Mouse (Mus musculus) liver, embryonic 14.5 days (tissue): ENCODE measurements around the gene Cyp1a1. TPM values are rescaled to one million over a fixed set of nuclear protein-coding genes. Genes with fewer than 3 reads are reported as not detected.
A peak's percentile ranks its signal among the peaks of the same experiment; 100 is the strongest.

Experiments used
- ATAC-seq: fragments of 200-750 bp; cut with Nextera tagmentation; 2 replicates; pipeline ENCODE4 v1.8.0; 2017; ENCODE audit warnings: moderate number of reproducible peaks, mild to moderate bottlenecking, moderate library complexity; ENCODE audit not compliant: insufficient read depth
- DNase-seq, 3 experiments: peaks; one replicate each; pipeline ENCODE4 v3.0.0-alpha.2; 2012 to 2013; ENCODE audit warnings: low read depth in 3 of 3, low spot score in 3 of 3
- H3K27ac ChIP-seq: fragments of 300-500 bp; sonication (generic); 2 replicates; pipeline ENCODE4 v1.5.1; 2014; ENCODE audit warnings: moderate library complexity, mild to moderate bottlenecking, control low read depth, inconsistent platforms
- H3K27me3 ChIP-seq: fragments of 300-500 bp; sonication (generic); 2 replicates; pipeline ENCODE4 v1.6.1; 2014; ENCODE audit warnings: mild to moderate bottlenecking, low read length, moderate library complexity; ENCODE audit not compliant: control insufficient read depth, insufficient read depth
- H3K36me3 ChIP-seq: fragments of 300-500 bp; sonication (generic); replicated peaks from 2 replicates; pipeline ENCODE4 v1.6.1; 2014; ENCODE audit warnings: low read depth; ENCODE audit not compliant: control insufficient read depth, insufficient read depth
- H3K4me1 ChIP-seq, 2 experiments: fragments of 200-500 bp in 1 of 2; fragments of 300-500 bp in 1 of 2; sonication (generic) in 1 of 2; replicated peaks; 2 replicates each; pipeline ENCODE4 v1.6.1; 2012 to 2014; ENCODE audit warnings: antibody characterized with exemption in 1 of 2, inconsistent platforms in 1 of 2, low read length in 1 of 2; ENCODE audit not compliant: control insufficient read depth in 2 of 2, insufficient read depth in 2 of 2
- H3K4me2 ChIP-seq: fragments of 300-500 bp; sonication (generic); 2 replicates; pipeline ENCODE4 v1.6.1; 2014; ENCODE audit warnings: low read depth, mild to moderate bottlenecking, control low read depth, moderate library complexity
- H3K4me3 ChIP-seq, 2 experiments: fragments of 200-500 bp in 1 of 2; fragments of 300-500 bp in 1 of 2; sonication (generic) in 1 of 2; 2 replicates each; pipeline ENCODE4 v1.5.1; 2012 to 2014; ENCODE audit warnings: low read depth in 2 of 2, low read length in 2 of 2, mild to moderate bottlenecking in 2 of 2, control low read depth in 1 of 2, inconsistent platforms in 1 of 2, moderate library complexity in 1 of 2; ENCODE audit not compliant: insufficient read depth in 1 of 2
- H3K9ac ChIP-seq: fragments of 300-500 bp; sonication (generic); replicated peaks from 2 replicates; pipeline ENCODE4 v1.6.1; 2014; ENCODE audit warnings: mild to moderate bottlenecking, control low read depth, moderate library complexity
- H3K9me3 ChIP-seq: fragments of 300-500 bp; sonication (generic); 2 replicates; pipeline ENCODE4 v1.6.1; 2016; ENCODE audit warnings: low read length, mixed read lengths; ENCODE audit not compliant: control insufficient read depth
- CTCF ChIP-seq: IDR thresholded peaks from 2 replicates; pipeline ENCODE4 v1.5.1; 2016; ENCODE audit warnings: antibody characterized with exemption, low read depth, control low read depth
- EP300 ChIP-seq: IDR thresholded peaks from 2 replicates; pipeline ENCODE4 v1.6.1; 2016; ENCODE audit warnings: antibody characterized with exemption, low read depth
- WGBS: fragments of 180-500 bp; shearing (Covaris S2); extraction: QIAGEN DNeasy Blood & Tissue Kit; methylation state at CpG from one replicate; pipeline ENCODE4 v1.1.7; 2014; ENCODE audit not compliant: insufficient replicate concordance; 5-methylcytosine and 5-hydroxymethylcytosine counted together
- polyA plus RNA-seq, 2 experiments: library from polyadenylated mRNA; depleted of rRNA in 1 of 2; stranded (reverse) in 1 of 2; unstranded in 1 of 2; fragments of >200 nt; fragmentation: Nextera tagmentation in 1 of 2; extraction: Ambion mirVana in 1 of 2; gene quantifications; 2 replicates each; pipeline versions ENCODE4 v1.2.1 to v1.2.3; 2012 to 2014

The Cyp1a1 gene
- polyA plus RNA-seq, 2 experiments: 0.13 TPM; not detected in 1

DNA sequence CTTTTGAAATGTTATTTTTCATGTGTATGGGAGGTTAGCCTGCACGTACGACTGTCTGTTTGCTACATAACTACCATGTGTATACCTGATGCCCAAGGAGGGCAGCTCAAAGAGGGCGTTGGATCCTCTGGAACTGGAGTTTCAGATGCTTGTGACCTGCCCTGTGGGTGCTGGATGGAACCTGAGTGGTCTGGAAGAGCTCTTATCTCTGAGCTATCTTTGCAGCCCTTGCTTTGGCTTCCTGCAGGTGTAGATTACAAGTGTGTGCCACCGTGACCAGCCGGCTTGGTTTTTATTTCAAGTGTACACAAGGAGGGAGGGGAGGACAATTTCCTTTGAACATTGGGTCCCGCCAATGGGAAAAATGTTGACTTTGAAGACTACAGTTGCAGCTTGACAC lies 27.2 kb upstream of the Cyp1a1 start:
- Histone ChIP-seq H3K27me3 (no peaks in the 10 kb centered on the region), H3K27ac (peak overlapping the region; percentile 50), H3K9me3 (no peaks in the 10 kb centered on the region), H3K9ac (peak overlapping the region; percentile 1; the same call in 1 of the 2 replicates), H3K36me3 (no peaks in the 10 kb centered on the region), H3K4me1 (peaks cover 10 to 22% of the 10 kb centered on the region in 2 experiments), H3K4me2 (peak overlapping the region; percentile 45), H3K4me3 (no peak overlapping the region)
- DNase-seq (peak; percentile 67 to 72 (median 70)), ATAC-seq (peak; percentile 80)
- WGBS: 22% methylated on average over 6 of the region's 6 CpGs
- TF ChIP-seq EP300: peak; percentile 91
- no peak for TF ChIP-seq CTCF

GRCm38 (mm10) chr9:57661552-57661951 lies 26.2 kb upstream of the Cyp1a1 start:
- Histone ChIP-seq H3K4me1 (peaks cover 10 to 19% of the 10 kb centered on the region in 2 experiments), H3K27me3 (no peaks in the 10 kb centered on the region), H3K9me3 (no peaks in the 10 kb centered on the region), H3K9ac (no peak overlapping the region), H3K36me3 (no peaks in the 10 kb centered on the region), H3K27ac (no peak overlapping the region), H3K4me2 (no peak overlapping the region), H3K4me3 (no peak overlapping the region)
- TF ChIP-seq CTCF (no peak), EP300 (no peak)
- no peak for ATAC-seq
- 34% methylated on average over 3 of the region's 3 CpGs for WGBS
- no peak for DNase-seq

DNA sequence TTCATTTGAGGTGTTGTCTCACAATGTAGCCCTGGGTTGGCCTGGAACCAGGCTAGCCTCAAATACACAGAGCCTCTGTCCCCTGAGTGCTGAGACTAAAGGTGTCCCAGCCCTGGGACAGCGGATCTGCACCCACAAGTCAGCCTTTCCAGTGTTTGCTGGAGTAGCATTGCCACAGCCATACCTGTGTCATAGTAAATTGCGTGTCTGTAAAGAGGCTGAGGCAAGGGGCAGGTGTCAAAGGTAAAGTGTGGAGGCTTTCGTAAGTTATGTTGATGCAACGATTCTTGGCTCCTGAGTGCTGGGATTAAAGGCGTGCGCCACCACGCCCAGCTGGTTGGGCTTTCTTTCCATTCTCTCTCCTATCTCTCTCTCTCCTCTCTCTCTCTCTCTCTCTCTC lies 23.1 kb upstream of the Cyp1a1 start:
- ATAC-seq (no peak), DNase-seq (no peak)
- no peak for TF ChIP-seq EP300
- no peak for TF ChIP-seq CTCF
- Histone ChIP-seq H3K27ac (no peak overlapping the region), H3K9ac (no peak overlapping the region), H3K36me3 (no peaks in the 10 kb centered on the region), H3K27me3 (no peaks in the 10 kb centered on the region), H3K4me2 (no peak overlapping the region), H3K4me3 (no peak overlapping the region), H3K4me1 (peaks cover 10 to 21% of the 10 kb centered on the region in 2 experiments), H3K9me3 (no peaks in the 10 kb centered on the region)
- WGBS: 61% methylated on average over 7 of the region's 7 CpGs

GRCm38 (mm10) chr9:57666536-57666935 lies 21.2 kb upstream of the Cyp1a1 start:
- H3K36me3 ChIP-seq: no peaks in the 10 kb centered on the region
- H3K9ac ChIP-seq: no peak overlapping the region
- H3K4me1 ChIP-seq: peaks cover 0 to 10% of the 10 kb centered on the region in 2 experiments; a peak in 3 of 4 replicates
- no peak overlapping the region for H3K27ac ChIP-seq
- ATAC-seq (no peak), DNase-seq (no peak)
- H3K4me2 ChIP-seq: no peak overlapping the region
- H3K9me3 ChIP-seq: no peaks in the 10 kb centered on the region
- no peak overlapping the region for H3K4me3 ChIP-seq
- no peaks in the 10 kb centered on the region for H3K27me3 ChIP-seq
- WGBS: 67% methylated on average over 8 of the region's 8 CpGs
- TF ChIP-seq CTCF: no peak

DNA sequence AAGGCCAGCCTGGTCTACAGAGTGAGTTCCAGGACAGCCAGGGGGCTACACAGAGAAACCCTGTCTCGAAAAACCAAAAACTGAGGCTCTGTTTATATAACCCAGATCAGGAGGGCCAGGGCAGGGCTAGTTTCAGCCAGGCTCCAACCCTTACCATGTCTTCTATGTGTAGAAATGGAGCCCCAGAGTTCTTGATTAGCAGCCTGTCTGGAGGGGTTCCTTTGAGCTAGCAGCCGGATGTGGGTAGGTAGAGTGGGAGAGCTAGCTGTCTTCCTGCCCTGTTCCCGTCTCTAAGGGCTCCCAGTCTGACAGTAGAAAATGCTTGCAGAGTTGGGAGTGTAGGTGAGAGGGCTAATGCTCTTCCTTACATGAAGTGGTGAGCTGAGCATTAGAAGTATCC lies 20.6 kb upstream of the Cyp1a1 start:
- H3K9me3 ChIP-seq: no peaks in the 10 kb centered on the region
- no peak for TF ChIP-seq CTCF
- TF ChIP-seq EP300: no peak
- ATAC-seq (no peak), DNase-seq (no peak)
- H3K4me3 ChIP-seq: no peak overlapping the region
- H3K4me1 ChIP-seq: peaks cover 0 to 9% of the 10 kb centered on the region in 2 experiments; a peak in 1 of 4 replicates
- no peak overlapping the region for H3K9ac ChIP-seq
- 44% methylated on average over 3 of the region's 3 CpGs for WGBS
- no peak overlapping the region for H3K27ac ChIP-seq
- no peaks in the 10 kb centered on the region for H3K27me3 ChIP-seq
- no peaks in the 10 kb centered on the region for H3K36me3 ChIP-seq
- no peak overlapping the region for H3K4me2 ChIP-seq
